Mouse (Mus musculus) right cerebral cortex, adult 18-20 months (tissue): ENCODE measurements around the gene Zfp622.
"Not testable (repeated sequence)": the region's sequence is repeated elsewhere in the genome, so short reads cannot be mapped to it uniquely, and the experiment has no call there.

ENCODE experiments used
- DNase-seq: peaks from one replicate; pipeline ENCODE4 v3.0.0; 2022; ENCODE audit warnings: mixed read lengths

Gene Zfp622

GRCm38 (mm10) chr15:25972758-25973157, 11.4 kb upstream of the Zfp622 start:
- no peak for DNase-seq

- DNase-seq = no peak
These were observed 9.8 kb upstream of the Zfp622 start for GRCm38 (mm10) chr15:25974352-25974751.

- DNase-seq = no peak
These were observed 8.4 kb upstream of the Zfp622 start for GRCm38 (mm10) chr15:25975810-25976209.

GRCm38 (mm10) chr15:25983614-25984013, 552 bp upstream of the Zfp622 start:
- not testable (repeated sequence) for DNase-seq

- DNase-seq = no peak
These were observed 747 bp downstream of the Zfp622 start for GRCm38 (mm10) chr15:25984734-25985492.

- peak; percentile 71 for DNase-seq
These were observed 9.0 kb downstream of the Zfp622 start for GRCm38 (mm10) chr15:25992992-25993727.

GRCm38 (mm10) chr15:25995521-25995920, 11.4 kb downstream of the Zfp622 start:
- no peak for DNase-seq

- DNase-seq = not testable (repeated sequence)
These were observed 15.4 kb downstream of the Zfp622 start for GRCm38 (mm10) chr15:25999545-25999944.

- DNase-seq = no peak
These were observed 24.5 kb downstream of the Zfp622 start for GRCm38 (mm10) chr15:26008621-26009020.

GRCm38 (mm10) chr15:26012891-26013290, 28.7 kb downstream of the Zfp622 start:
- no peak for DNase-seq

GRCm38 (mm10) chr15:26015979-26016665, 32.0 kb downstream of the Zfp622 start:
- no peak for DNase-seq

GRCm38 (mm10) chr15:26021721-26022120, 37.6 kb downstream of the Zfp622 start:
- DNase-seq = no peak

- no peak for DNase-seq
These were observed 38.5 kb downstream of the Zfp622 start for GRCm38 (mm10) chr15:26022636-26023035.

- DNase-seq = no peak
These were observed 47.5 kb downstream of the Zfp622 start for GRCm38 (mm10) chr15:26031692-26032091.

- no peak for DNase-seq
These were observed 56.4 kb downstream of the Zfp622 start for GRCm38 (mm10) chr15:26040567-26040966.

- DNase-seq = no peak
These were observed 57.2 kb downstream of the Zfp622 start for GRCm38 (mm10) chr15:26041196-26041947.
